Mouse (Mus musculus) intestine, postnatal 0 days (tissue): ENCODE measurements around the gene Cep170b. TPM values are rescaled to one million over a fixed set of nuclear protein-coding genes. Genes with fewer than 3 reads are reported as not detected.

Experiments used
- ATAC-seq: fragments of 200-750 bp; cut with Nextera tagmentation; 2 replicates; pipeline ENCODE4 v1.8.0; 2017; ENCODE audit warnings: mild to moderate bottlenecking, moderate TSS enrichment, moderate library complexity
- H3K27ac ChIP-seq: fragments of 300-500 bp; sonication (generic); 2 replicates; pipeline ENCODE4 v1.5.1; 2014; ENCODE audit warnings: mild to moderate bottlenecking, low read depth, low read length, moderate library complexity
- H3K27me3 ChIP-seq: fragments of 300-500 bp; sonication (generic); replicated peaks from 2 replicates; pipeline ENCODE4 v1.6.1; 2014; ENCODE audit warnings: low read length, mixed read lengths; ENCODE audit not compliant: control insufficient read depth, insufficient read depth
- H3K36me3 ChIP-seq: fragments of 300-500 bp; sonication (generic); 2 replicates; pipeline ENCODE4 v1.6.1; 2014; ENCODE audit warnings: mild to moderate bottlenecking, moderate library complexity; ENCODE audit not compliant: control insufficient read depth, insufficient read depth
- H3K4me1 ChIP-seq: fragments of 300-500 bp; sonication (generic); replicated peaks from 2 replicates; pipeline ENCODE4 v1.6.1; 2014; ENCODE audit warnings: antibody characterized with exemption, low read length, mixed read lengths; ENCODE audit not compliant: control insufficient read depth, insufficient read depth
- H3K4me2 ChIP-seq: fragments of 300-500 bp; sonication (generic); replicated peaks from 2 replicates; pipeline ENCODE4 v1.6.1; 2014; ENCODE audit warnings: low read depth, mild to moderate bottlenecking, moderate library complexity
- H3K4me3 ChIP-seq: fragments of 300-500 bp; sonication (generic); 2 replicates; pipeline ENCODE4 v1.5.1; 2014; ENCODE audit warnings: low read depth, low read length
- H3K9ac ChIP-seq: fragments of 300-500 bp; sonication (generic); 2 replicates; pipeline ENCODE4 v1.6.1; 2014; ENCODE audit warnings: mild to moderate bottlenecking, low read depth, low read length
- H3K9me3 ChIP-seq: fragments of 300-500 bp; sonication (generic); 2 replicates; pipeline ENCODE4 v1.6.1; 2016; ENCODE audit warnings: mixed run types; ENCODE audit not compliant: control insufficient read depth
- CTCF ChIP-seq: sonication (generic); IDR thresholded peaks from 2 replicates; pipeline ENCODE4 v1.5.1; 2016; ENCODE audit warnings: low read depth, mild to moderate bottlenecking, control low read depth, antibody characterized with exemption, moderate library complexity
- WGBS: fragments of 180-500 bp; shearing (Covaris S2); extraction: QIAGEN DNeasy Blood & Tissue Kit; methylation state at CpG from one replicate; pipeline ENCODE4 v1.1.7; 2014; 5-methylcytosine and 5-hydroxymethylcytosine counted together
- polyA plus RNA-seq: library from polyadenylated mRNA; unstranded; fragments of >200 nt; fragmentation: Nextera tagmentation; extraction: Ambion mirVana; gene quantifications from 2 replicates; pipeline ENCODE4 v1.2.1, GENCODE M21; 2015

Cep170b gene
- polyA plus RNA-seq, 1 experiment from 2014 or later: 12.7 TPM

DNA sequence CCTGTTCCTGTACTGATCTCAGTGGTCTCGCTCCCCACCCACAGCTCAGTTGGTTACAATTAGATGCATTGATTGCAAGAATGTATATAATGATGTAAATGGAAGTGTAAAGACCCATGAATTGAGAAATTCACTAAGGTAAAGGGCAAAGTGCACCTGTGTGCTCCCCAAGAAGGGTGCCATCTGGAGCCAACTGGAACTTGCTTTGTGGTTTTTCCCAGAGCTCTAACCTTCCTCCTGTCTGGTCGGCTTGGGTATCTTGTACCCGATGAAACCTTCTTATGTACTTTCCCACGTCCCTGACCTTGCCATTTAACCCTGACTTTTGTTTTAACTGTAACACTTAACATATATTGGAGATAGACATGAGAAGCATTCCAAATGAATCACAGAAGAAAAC lies 35.6 kb downstream of the Cep170b start:
- TF ChIP-seq CTCF: no peak
- Histone ChIP-seq H3K9me3 (no peaks in the 10 kb centered on the region), H3K9ac (no peak overlapping the region), H3K4me2 (no peak overlapping the region), H3K4me3 (no peak overlapping the region), H3K36me3 (no peaks in the 10 kb centered on the region), H3K27me3 (no peaks in the 10 kb centered on the region), H3K4me1 (0 out of 2 replicates have a peak, but pooled peaks cover 2% of the 10 kb centered on the region), H3K27ac (no peak overlapping the region)
- no peak for ATAC-seq
- 66% methylated on average over 4 of the region's 4 CpGs for WGBS

DNA sequence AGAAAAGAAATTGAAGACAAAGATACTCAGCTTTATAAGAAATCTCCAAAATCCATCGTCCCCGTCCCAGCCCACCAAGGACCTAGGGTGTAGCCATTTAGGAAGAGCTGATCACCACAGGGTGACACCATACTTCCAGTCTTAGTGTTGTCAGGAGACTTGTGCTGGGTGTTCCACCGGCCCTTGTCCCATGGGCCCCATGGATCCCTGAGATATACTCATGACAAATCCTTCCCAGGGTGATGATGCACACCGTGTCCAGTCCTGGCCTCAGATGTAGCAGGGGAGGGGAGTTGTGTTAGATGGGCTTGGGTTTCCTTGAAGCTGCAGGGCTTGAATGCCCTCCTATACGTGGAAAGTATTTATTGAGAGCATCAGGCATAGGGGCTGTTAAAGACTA lies 37.6 kb downstream of the Cep170b start:
- Histone ChIP-seq H3K4me3 (no peak overlapping the region), H3K36me3 (no peaks in the 10 kb centered on the region), H3K4me2 (no peak overlapping the region), H3K9me3 (no peaks in the 10 kb centered on the region), H3K27ac (no peak overlapping the region), H3K27me3 (no peaks in the 10 kb centered on the region), H3K9ac (no peak overlapping the region), H3K4me1 (0 out of 2 replicates have a peak, but pooled peaks cover 6% of the 10 kb centered on the region)
- TF ChIP-seq CTCF: no peak
- ATAC-seq: no peak
- 84% methylated on average over 5 of the region's 5 CpGs for WGBS

DNA sequence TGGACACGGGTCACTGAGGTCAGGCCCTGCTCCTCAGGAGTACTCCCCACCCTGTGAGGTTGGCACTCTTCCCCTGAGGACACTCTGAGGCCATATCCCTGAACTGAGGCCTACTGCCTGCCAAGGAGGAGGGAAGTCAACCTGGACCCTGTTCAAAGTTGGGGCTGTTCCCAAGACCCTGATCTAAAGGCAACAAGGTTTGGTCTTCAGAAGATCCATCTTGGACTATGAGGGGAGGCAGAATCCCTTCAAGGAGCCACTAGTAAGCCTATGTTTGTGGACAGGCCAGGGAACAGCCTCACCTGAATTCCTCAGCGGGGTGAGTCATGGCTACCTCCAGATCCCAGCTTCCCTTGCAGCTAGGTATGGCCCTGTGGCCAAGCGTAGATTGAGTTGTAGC lies 39.2 kb downstream of the Cep170b start:
- Histone ChIP-seq H3K27me3 (no peaks in the 10 kb centered on the region), H3K9me3 (no peaks in the 10 kb centered on the region), H3K4me1 (0 out of 2 replicates have a peak, but pooled peaks cover 6% of the 10 kb centered on the region), H3K9ac (no peak overlapping the region), H3K4me3 (no peak overlapping the region), H3K27ac (no peak overlapping the region), H3K4me2 (no peak overlapping the region), H3K36me3 (no peaks in the 10 kb centered on the region)
- no peak for TF ChIP-seq CTCF
- 89% methylated on average over 3 of the region's 3 CpGs for WGBS
- no peak for ATAC-seq

DNA sequence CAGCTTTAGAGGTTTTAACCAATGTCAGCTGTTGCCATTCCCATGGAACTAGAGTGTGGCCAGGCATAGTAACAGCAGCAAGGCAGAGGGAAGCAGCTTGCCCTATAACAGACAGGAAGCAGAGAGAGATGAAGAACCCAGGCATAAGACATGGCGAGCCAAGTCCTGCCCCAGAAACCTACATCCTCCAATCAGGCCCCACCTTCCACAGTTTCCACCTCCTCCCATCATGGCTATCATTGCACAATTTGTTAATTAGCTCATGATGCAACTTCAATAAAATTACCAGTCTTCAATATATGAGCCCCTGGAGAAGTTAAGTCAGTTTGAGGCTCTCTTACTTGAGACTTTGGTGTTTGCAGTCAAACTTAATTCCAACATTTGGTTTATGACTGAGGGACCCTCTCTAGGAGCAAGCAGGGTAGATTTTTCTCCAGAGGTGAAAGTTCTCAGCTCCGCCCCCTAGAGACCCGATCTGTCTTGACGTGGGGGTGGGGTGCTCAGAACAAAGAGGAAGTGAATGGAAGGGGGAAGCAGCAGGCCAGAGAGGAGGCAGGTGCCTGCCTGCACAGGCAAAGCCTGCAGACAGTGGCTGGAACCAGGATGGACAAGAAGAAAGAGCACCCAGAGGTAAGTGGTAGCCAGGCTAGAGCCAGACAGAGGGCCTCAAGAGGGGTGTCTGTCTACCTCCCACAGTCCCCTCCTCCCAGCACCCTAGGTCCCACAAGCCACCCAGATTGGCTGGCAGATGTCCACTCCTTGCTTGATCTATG lies 40.1 kb downstream of the Cep170b start, which contains the start of gene Pld4:
TSS of gene Pld4 (plus strand) at position 502 of the 773 bp plus-strand sequence.
- no peaks in the 10 kb centered on the region for H3K27me3 ChIP-seq
- H3K4me1 ChIP-seq: 0 out of 2 replicates have a peak, but pooled peaks cover 6% of the 10 kb centered on the region
- no peak within 1 kb of the TSS for H3K4me2 ChIP-seq
- no peak for ATAC-seq
- no peaks in the 10 kb centered on the region for H3K9me3 ChIP-seq
- H3K4me3 ChIP-seq: no peak within 1 kb of the TSS
- TF ChIP-seq CTCF: no peak
- H3K27ac ChIP-seq: no peak within 1 kb of the TSS
- H3K9ac ChIP-seq: no peak within 1 kb of the TSS
- WGBS: 45% methylated on average over 4 of the region's 4 CpGs
- no peaks in the 10 kb centered on the region for H3K36me3 ChIP-seq

DNA sequence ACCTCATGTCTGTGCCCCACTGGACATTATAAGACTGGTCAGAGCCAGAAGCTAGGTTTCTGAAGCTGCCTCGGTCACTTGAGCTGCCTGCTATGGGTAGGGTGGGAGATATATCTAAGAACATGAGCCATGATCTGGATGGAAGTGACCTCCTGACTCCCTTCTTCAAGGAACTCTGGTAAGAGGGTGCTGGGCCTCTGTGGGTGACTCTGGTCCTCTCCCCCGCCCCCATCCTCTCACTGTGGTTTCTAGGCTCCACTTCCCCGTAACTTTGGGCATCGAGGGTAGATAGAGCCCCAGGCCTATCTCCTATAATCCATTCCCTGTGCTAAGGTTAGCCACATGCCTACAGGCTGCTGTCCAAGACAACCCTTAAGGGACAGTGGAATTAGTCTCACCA lies 41.2 kb downstream of the Cep170b start:
- no peaks in the 10 kb centered on the region for H3K27me3 ChIP-seq
- H3K4me3 ChIP-seq: no peak overlapping the region
- WGBS: 88% methylated on average over 4 of the region's 4 CpGs
- no peaks in the 10 kb centered on the region for H3K9me3 ChIP-seq
- no peaks in the 10 kb centered on the region for H3K36me3 ChIP-seq
- 0 out of 2 replicates have a peak, but pooled peaks cover 4% of the 10 kb centered on the region for H3K4me1 ChIP-seq
- no peak overlapping the region for H3K9ac ChIP-seq
- TF ChIP-seq CTCF: no peak
- no peak for ATAC-seq
- no peak overlapping the region for H3K27ac ChIP-seq
- H3K4me2 ChIP-seq: no peak overlapping the region

DNA sequence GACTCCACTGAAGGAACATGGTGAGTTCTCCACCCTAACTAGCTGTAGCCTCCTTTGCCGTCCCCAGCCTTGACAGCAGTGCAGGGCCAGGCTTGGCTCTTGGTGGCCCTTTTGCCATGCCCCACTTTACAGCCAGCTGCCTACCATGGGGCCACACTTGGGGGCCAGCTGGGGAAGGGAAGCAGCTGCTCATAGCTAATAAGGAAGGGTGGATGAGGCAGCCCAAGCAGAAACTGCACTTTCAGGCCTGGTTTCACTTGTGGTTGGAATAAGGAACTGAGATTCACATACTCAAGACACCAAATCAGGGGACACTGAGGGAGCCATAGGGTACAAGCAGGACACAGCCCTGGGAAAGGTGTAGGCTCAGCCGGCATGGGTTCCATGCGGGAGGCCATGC lies 41.8 kb downstream of the Cep170b start:
- H3K36me3 ChIP-seq: no peaks in the 10 kb centered on the region
- no peak overlapping the region for H3K4me2 ChIP-seq
- no peak overlapping the region for H3K4me3 ChIP-seq
- no peak for TF ChIP-seq CTCF
- WGBS: 68% methylated on average over 3 of the region's 3 CpGs
- H3K27me3 ChIP-seq: no peaks in the 10 kb centered on the region
- ATAC-seq: peak; percentile 80
- H3K4me1 ChIP-seq: 0 out of 2 replicates have a peak, but pooled peaks cover 4% of the 10 kb centered on the region
- no peak overlapping the region for H3K9ac ChIP-seq
- no peak overlapping the region for H3K27ac ChIP-seq
- H3K9me3 ChIP-seq: no peaks in the 10 kb centered on the region
